Mouse (Mus musculus) layer of hippocampus, adult 8-10 months (tissue): ENCODE measurements around the gene Ncbp2. TPM values are rescaled to one million over a fixed set of nuclear protein-coding genes. Genes with fewer than 3 reads are reported as not detected.
A peak's percentile ranks its signal among the peaks of the same experiment; 100 is the strongest.

Experiments used
- DNase-seq, 2 experiments: peaks; one replicate each; pipeline ENCODE4 v3.0.0; 2022; ENCODE audit warnings: low spot score in 2 of 2
- microRNA-seq, 2 experiments: library from miRNA; unstranded; fragments of <30 nt; microRNA quantifications; one replicate each; pipeline ENCODE4 v1.2.0; 2022
- total RNA-seq, 4 experiments: library from RNA; stranded (reverse); gene quantifications; 2 replicates each; pipeline ENCODE4 v1.2.4; 2022

The Ncbp2 gene
- total RNA-seq, 4 experiments from 2014 or later, result 45.7 to 50.2 (median 48.6) TPM

DNA sequence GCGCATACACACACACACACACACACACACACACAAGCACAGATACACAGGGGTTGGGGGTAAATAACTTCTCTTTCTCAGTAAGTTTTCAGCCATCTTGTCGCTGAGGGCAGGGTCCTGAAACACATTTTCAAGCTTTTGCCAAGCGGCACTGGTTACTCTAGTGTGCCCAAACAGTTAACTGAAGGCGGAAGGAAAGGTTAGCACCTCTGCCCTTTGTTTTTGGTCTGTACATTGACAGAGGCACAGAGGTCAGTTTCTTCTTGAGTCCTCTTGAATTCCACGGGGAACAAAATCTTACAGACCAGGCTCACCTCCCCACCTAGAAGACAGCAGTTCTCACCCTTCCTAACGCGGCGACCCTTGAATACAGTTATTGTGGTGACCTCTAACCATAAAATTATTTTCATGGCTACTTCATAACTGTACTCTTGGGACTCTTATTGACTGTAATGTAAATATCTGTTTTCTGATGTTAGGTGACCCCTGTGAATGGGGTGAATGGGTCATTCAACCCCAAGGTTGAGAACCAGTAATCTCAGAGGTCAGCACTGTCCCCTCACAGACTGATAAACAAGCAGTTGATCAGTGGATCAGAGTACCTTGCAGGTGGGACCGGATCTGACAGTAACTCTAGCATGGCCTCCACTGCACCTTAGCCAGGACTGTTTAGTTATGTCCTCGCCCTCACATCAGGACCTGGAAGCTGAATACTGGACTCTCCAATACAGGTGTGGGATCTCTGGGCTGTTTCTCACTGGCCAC lies 60.4 kb downstream of the Ncbp2 start:
- no peak for DNase-seq

DNA sequence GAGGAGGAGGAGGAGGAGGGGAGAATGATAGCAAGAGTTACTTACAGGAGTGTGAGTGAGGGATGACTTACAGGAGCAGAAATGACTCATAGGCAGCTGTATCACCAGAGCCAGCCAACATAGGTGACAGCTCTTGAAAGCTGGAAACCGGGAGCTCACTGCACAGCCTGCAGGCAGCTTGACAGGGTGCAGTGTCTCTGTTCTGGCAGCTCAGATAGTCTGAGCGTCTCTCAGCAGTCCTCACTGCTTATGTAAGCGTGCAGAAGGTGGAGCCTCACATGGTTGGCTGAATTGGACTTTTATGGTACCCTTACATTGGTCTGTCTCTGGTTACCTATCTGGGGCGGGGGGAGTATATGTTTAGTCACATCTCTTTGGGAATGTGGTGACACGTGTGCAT lies 61.6 kb downstream of the Ncbp2 start:
- peak; percentile 48 to 54 for DNase-seq

- DNase-seq, result no peak
Observed at GRCm38 (mm10) chr16:32010330-32010729, 62.0 kb downstream of the Ncbp2 start.

Small RNA genes lying within 50 kb of the gene (microRNA-seq; reads per million reads assigned to microRNA genes)
- gene Gm26269, result 0 reads per million in 2 experiments

Other genes starting within 250 kb of the Ncbp2 start
- under 1 TPM in 3 of 4 experiments, not detected in 1; 0.24 to 0.61 (median 0.45) TPM for gene Meltf, start 69.7 kb upstream of the Ncbp2 start, total RNA-seq
- gene Pigz, start 14.7 kb upstream of the Ncbp2 start, total RNA-seq, result 10 to 100 TPM; 17.5 to 25.7 (median 21.0) TPM
- gene 0610012G03Rik, start within 50 bp of the Ncbp2 start, total RNA-seq, result 10 to 100 TPM; 33.1 to 40.9 (median 36.7) TPM
- 10 to 100 TPM; 41.5 to 46.4 (median 44.5) TPM for gene Senp5, start 54.8 kb downstream of the Ncbp2 start, total RNA-seq
- gene Pak2, start 130.8 kb downstream of the Ncbp2 start, total RNA-seq, result 10 to 100 TPM; 29.4 to 32.2 (median 30.6) TPM
- gene Pigx, start 151.2 kb downstream of the Ncbp2 start, total RNA-seq, result 10 to 100 TPM; 23.2 to 36.1 (median 27.7) TPM
- gene Cep19, start 151.3 kb downstream of the Ncbp2 start, total RNA-seq, result 10 to 100 TPM; 54.7 to 66.3 (median 61.6) TPM
- gene Nrros, start 217.1 kb downstream of the Ncbp2 start, total RNA-seq, result 10 to 100 TPM in 3 of 4 experiments, 1 to 10 TPM in 1; 9.6 to 16.2 (median 11.9) TPM
- gene Bex6, start 231.3 kb downstream of the Ncbp2 start, total RNA-seq, result not detected